Mouse (Mus musculus): ENCODE measurements around the gene Furin. TPM values are rescaled to one million over a fixed set of nuclear protein-coding genes. Genes with fewer than 3 reads are reported as not detected.
"Not testable (repeated sequence)": the region's sequence is repeated elsewhere in the genome, so short reads cannot be mapped to it uniquely, and the experiment has no call there.

Gene Furin
- polyA plus RNA-seq, 1 experiment from 2014 or later: 4.4 TPM

- H3K4me2 ChIP-seq (ENCODE audit: low read length): no peak overlapping the region
- H3K9me3 ChIP-seq (ENCODE audit: control insufficient read depth, low read length): no peaks in the 10 kb centered on the region
- H3K9ac ChIP-seq (replicated peaks; ENCODE audit: low read depth, low read length): no peak overlapping the region
- peaks cover 6% of the 10 kb centered on the region for H3K36me3 ChIP-seq (ENCODE audit: control insufficient read depth, insufficient read depth)
- H3K27ac ChIP-seq (ENCODE audit: low read length): no peak overlapping the region
- H3K4me3 ChIP-seq (replicated peaks; ENCODE audit: low read length): no peak overlapping the region
- H3K4me1 ChIP-seq (replicated peaks; ENCODE audit: control insufficient read depth, insufficient read depth, low read length): peaks cover 30% of the 10 kb centered on the region
- no peak for ATAC-seq
- no peaks in the 10 kb centered on the region for H3K27me3 ChIP-seq (replicated peaks; ENCODE audit: control insufficient read depth, insufficient read depth, low read length)
- 70% methylated on average over 9 of the region's 9 CpGs for WGBS
Observed at GRCm38 (mm10) chr7:80398654-80399444, 6.4 kb downstream of the Furin start.

GRCm38 (mm10) chr7:80397986-80398385 lies 7.2 kb downstream of the Furin start:
- no peak for ATAC-seq
- Histone ChIP-seq H3K9me3 (ENCODE audit: control insufficient read depth, low read length) (no peaks in the 10 kb centered on the region), H3K27ac (ENCODE audit: low read length) (no peak overlapping the region), H3K4me1 (replicated peaks; ENCODE audit: control insufficient read depth, insufficient read depth, low read length) (peaks cover 24% of the 10 kb centered on the region), H3K27me3 (replicated peaks; ENCODE audit: control insufficient read depth, insufficient read depth, low read length) (no peaks in the 10 kb centered on the region), H3K4me3 (replicated peaks; ENCODE audit: low read length) (no peak overlapping the region), H3K9ac (replicated peaks; ENCODE audit: low read depth, low read length) (no peak overlapping the region), H3K36me3 (ENCODE audit: control insufficient read depth, insufficient read depth) (peaks cover 14% of the 10 kb centered on the region), H3K4me2 (ENCODE audit: low read length) (no peak overlapping the region)
- 88% methylated on average over 9 of the region's 9 CpGs for WGBS

- not testable (repeated sequence) for H3K4me3 ChIP-seq (replicated peaks; ENCODE audit: low read length); H3K27me3 ChIP-seq (replicated peaks; ENCODE audit: control insufficient read depth, insufficient read depth, low read length); H3K4me2 ChIP-seq (ENCODE audit: low read length); H3K9ac ChIP-seq (replicated peaks; ENCODE audit: low read depth, low read length); H3K9me3 ChIP-seq (ENCODE audit: control insufficient read depth, low read length); ATAC-seq; H3K27ac ChIP-seq (ENCODE audit: low read length)
- WGBS: 86% methylated on average over 4 of the region's 4 CpGs
- Histone ChIP-seq H3K4me1 (replicated peaks; ENCODE audit: control insufficient read depth, insufficient read depth, low read length) (peaks cover 20% of the 10 kb centered on the region), H3K36me3 (ENCODE audit: control insufficient read depth, insufficient read depth) (peaks cover 23% of the 10 kb centered on the region)
Observed at GRCm38 (mm10) chr7:80396427-80396826, 8.8 kb downstream of the Furin start.

GRCm38 (mm10) chr7:80394600-80394999 lies 10.6 kb downstream of the Furin start:
- H3K36me3 ChIP-seq (ENCODE audit: control insufficient read depth, insufficient read depth): peaks cover 23% of the 10 kb centered on the region
- ATAC-seq: no peak
- no peaks in the 10 kb centered on the region for H3K27me3 ChIP-seq (replicated peaks; ENCODE audit: control insufficient read depth, insufficient read depth, low read length)
- H3K4me2 ChIP-seq (ENCODE audit: low read length): no peak overlapping the region
- H3K9me3 ChIP-seq (ENCODE audit: control insufficient read depth, low read length): no peaks in the 10 kb centered on the region
- H3K9ac ChIP-seq (replicated peaks; ENCODE audit: low read depth, low read length): no peak overlapping the region
- peaks cover 2% of the 10 kb centered on the region; the same call in 1 of the 2 replicates for H3K4me1 ChIP-seq (replicated peaks; ENCODE audit: control insufficient read depth, insufficient read depth, low read length)
- H3K4me3 ChIP-seq (replicated peaks; ENCODE audit: low read length): no peak overlapping the region
- H3K27ac ChIP-seq (ENCODE audit: low read length): no peak overlapping the region
- WGBS: 97% methylated on average over 4 of the region's 4 CpGs

GRCm38 (mm10) chr7:80392119-80392518 lies 13.1 kb downstream of the Furin start:
- H3K27me3 ChIP-seq (replicated peaks; ENCODE audit: control insufficient read depth, insufficient read depth, low read length): no peaks in the 10 kb centered on the region
- no peaks in the 10 kb centered on the region for H3K9me3 ChIP-seq (ENCODE audit: control insufficient read depth, low read length)
- no peaks in the 10 kb centered on the region for H3K4me1 ChIP-seq (replicated peaks; ENCODE audit: control insufficient read depth, insufficient read depth, low read length)
- 93% methylated on average over 15 of the region's 15 CpGs for WGBS
- H3K36me3 ChIP-seq (ENCODE audit: control insufficient read depth, insufficient read depth): peaks cover 23% of the 10 kb centered on the region
- no peak overlapping the region for H3K9ac ChIP-seq (replicated peaks; ENCODE audit: low read depth, low read length)
- no peak for ATAC-seq
- no peak overlapping the region for H3K27ac ChIP-seq (ENCODE audit: low read length)
- no peak overlapping the region for H3K4me2 ChIP-seq (ENCODE audit: low read length)
- H3K4me3 ChIP-seq (replicated peaks; ENCODE audit: low read length): no peak overlapping the region

- WGBS: 14% methylated on average over 33 of the region's 33 CpGs
- Histone ChIP-seq H3K36me3 (ENCODE audit: control insufficient read depth, insufficient read depth) (peaks cover 8% of the 10 kb centered on the region), H3K9me3 (ENCODE audit: control insufficient read depth, low read length) (no peaks in the 10 kb centered on the region), H3K4me2 (ENCODE audit: low read length) (no peak within 1 kb of the TSS), H3K9ac (replicated peaks; ENCODE audit: low read depth, low read length) (no peak within 1 kb of the TSS), H3K27me3 (replicated peaks; ENCODE audit: control insufficient read depth, insufficient read depth, low read length) (peaks cover 7% of the 10 kb centered on the region), H3K27ac (ENCODE audit: low read length) (no peak within 1 kb of the TSS), H3K4me3 (replicated peaks; ENCODE audit: low read length) (no peak within 1 kb of the TSS), H3K4me1 (replicated peaks; ENCODE audit: control insufficient read depth, insufficient read depth, low read length) (peaks cover 5% of the 10 kb centered on the region; the same call in 1 of the 2 replicates)
- ATAC-seq: 0 out of 2 replicates have a peak, but pooled peaks have one; percentile 10
Observed at GRCm38 (mm10) chr7:80387633-80388543, 17.3 kb downstream of the Furin start, which contains the start of gene Fes. Gene Fes, minus strand, starts transcription at chr7:80387946.

- Histone ChIP-seq H3K9me3 (ENCODE audit: control insufficient read depth, low read length) (no peaks in the 10 kb centered on the region), H3K36me3 (ENCODE audit: control insufficient read depth, insufficient read depth) (peaks cover 2% of the 10 kb centered on the region), H3K27me3 (replicated peaks; ENCODE audit: control insufficient read depth, insufficient read depth, low read length) (peaks cover 7% of the 10 kb centered on the region), H3K4me1 (replicated peaks; ENCODE audit: control insufficient read depth, insufficient read depth, low read length) (peaks cover 5% of the 10 kb centered on the region; the same call in 1 of the 2 replicates), H3K9ac (replicated peaks; ENCODE audit: low read depth, low read length) (no peak overlapping the region), H3K4me2 (ENCODE audit: low read length) (no peak overlapping the region), H3K4me3 (replicated peaks; ENCODE audit: low read length) (no peak overlapping the region), H3K27ac (ENCODE audit: low read length) (no peak overlapping the region)
- 39% methylated on average over 17 of the region's 17 CpGs for WGBS
- ATAC-seq: no peak
Observed at GRCm38 (mm10) chr7:80387033-80387632, 18.1 kb downstream of the Furin start.

- peak; percentile 72 for ATAC-seq
- no peak overlapping the region for H3K9ac ChIP-seq (replicated peaks; ENCODE audit: low read depth, low read length)
- WGBS: 35% methylated on average over 18 of the region's 18 CpGs
Observed at GRCm38 (mm10) chr7:80386235-80386930, 18.9 kb downstream of the Furin start.

More at GRCm38 (mm10) chr7:80386235-80386930, 18.9 kb downstream of the Furin start:
- Histone ChIP-seq H3K4me2 (ENCODE audit: low read length) (no peak overlapping the region), H3K9me3 (ENCODE audit: control insufficient read depth, low read length) (no peaks in the 10 kb centered on the region), H3K27me3 (replicated peaks; ENCODE audit: control insufficient read depth, insufficient read depth, low read length) (peaks cover 7% of the 10 kb centered on the region), H3K36me3 (ENCODE audit: control insufficient read depth, insufficient read depth) (no peaks in the 10 kb centered on the region; the same call in 1 of the 2 replicates), H3K4me3 (replicated peaks; ENCODE audit: low read length) (no peak overlapping the region), H3K27ac (ENCODE audit: low read length) (no peak overlapping the region), H3K4me1 (replicated peaks; ENCODE audit: control insufficient read depth, insufficient read depth, low read length) (peaks cover 5% of the 10 kb centered on the region; the same call in 1 of the 2 replicates)
